In genomic region chr9:56927191-56928012, GRCm38 (mm10) we compare ENCODE assay signal across 8 mouse cellular contexts. TPM values are rescaled to one million over a fixed set of nuclear protein-coding genes. Genes with fewer than 3 reads are reported as not detected.
DNase-seq lines count a peak whose midpoint lies in the region; ATAC-seq lines count a peak whose summit lies in the region.

No protein-coding gene starts in this region.

- peak; percentile 27 to 42 for DNase-seq in spleen, postnatal 10 days (ENCODE audit: low spot score in 2 of 2)
- no peak for DNase-seq in spleen, postnatal 14 days (ENCODE audit: low spot score in 2 of 2)
- DNase-seq in forebrain, embryonic 10.5 days (ENCODE audit: extremely low spot score, low spot score): peak; percentile 63
- peak; percentile 52 for DNase-seq in heart, postnatal 4 days
- DNase-seq in midbrain, embryonic 11.5 days (ENCODE audit: low spot score, missing footprints): peak; percentile 97
- peak; percentile 21 to 42 for DNase-seq in thymus, adult 18-20 months

- H3K4me3 ChIP-seq in forebrain, embryonic 10.5 days: peak overlapping the region; percentile 76
- H3K4me3 ChIP-seq in limb, embryonic 12.5 days (replicated peaks): peak overlapping the region; percentile 59
- H3K4me3 ChIP-seq in midbrain, embryonic 11.5 days (ENCODE audit: low read depth, low read length): peak overlapping the region; percentile 52

- H3K27me3 ChIP-seq in forebrain, embryonic 10.5 days (ENCODE audit: poor library complexity, severe bottlenecking): peaks cover 8% of the 10 kb centered on the region
- no peaks in the 10 kb centered on the region for H3K27me3 ChIP-seq in limb, embryonic 12.5 days
- no peaks in the 10 kb centered on the region for H3K27me3 ChIP-seq in midbrain, embryonic 11.5 days (ENCODE audit: control insufficient read depth, insufficient read depth, low read length)

- peaks cover 56% of the 10 kb centered on the region for H3K4me1 ChIP-seq in forebrain, embryonic 10.5 days
- H3K4me1 ChIP-seq in limb, embryonic 12.5 days (replicated peaks): peaks cover 50% of the 10 kb centered on the region
- H3K4me1 ChIP-seq in midbrain, embryonic 11.5 days (ENCODE audit: control insufficient read depth, insufficient read depth, low read length): peaks cover 26% of the 10 kb centered on the region

- H3K27ac ChIP-seq in forebrain, embryonic 10.5 days: peak overlapping the region; percentile 95
- peak overlapping the region; percentile 98 for H3K27ac ChIP-seq in limb, embryonic 12.5 days
- H3K27ac ChIP-seq in midbrain, embryonic 11.5 days (ENCODE audit: low read depth, low read length): peak overlapping the region; percentile 74

- H3K36me3 ChIP-seq in forebrain, embryonic 10.5 days (replicated peaks): peaks cover 38% of the 10 kb centered on the region
- peaks cover 35% of the 10 kb centered on the region for H3K36me3 ChIP-seq in limb, embryonic 12.5 days
- no peaks in the 10 kb centered on the region for H3K36me3 ChIP-seq in midbrain, embryonic 11.5 days (ENCODE audit: control insufficient read depth, insufficient read depth, low read length)

- under 1% methylated on average over 35 of the region's 35 CpGs for WGBS in forebrain, embryonic 10.5 days
- WGBS in limb, embryonic 12.5 days: 1% methylated on average over 35 of the region's 35 CpGs
- under 1% methylated on average over 35 of the region's 35 CpGs for WGBS in midbrain, embryonic 11.5 days

- ATAC-seq in limb, embryonic 12.5 days (ENCODE audit: insufficient number of reproducible peaks, insufficient read depth, low FRiP score, low TSS enrichment, low read depth): peak; percentile 58
- peak; percentile 75 for ATAC-seq in midbrain, embryonic 11.5 days (ENCODE audit: low FRiP score)
- no peak for ATAC-seq in erythroid progenitor cell, adult 5-6 weeks (replicated peaks; ENCODE audit: low FRiP score, poor library complexity, severe bottlenecking)

- H3K9me3 ChIP-seq in forebrain, embryonic 10.5 days: no peaks in the 10 kb centered on the region
- no peaks in the 10 kb centered on the region for H3K9me3 ChIP-seq in limb, embryonic 12.5 days
- H3K9me3 ChIP-seq in midbrain, embryonic 11.5 days (ENCODE audit: control insufficient read depth, low read length): no peaks in the 10 kb centered on the region

- peak overlapping the region; percentile 83 for H3K4me2 ChIP-seq in limb, embryonic 12.5 days
- H3K4me2 ChIP-seq in midbrain, embryonic 11.5 days: peak overlapping the region; percentile 81

- peak overlapping the region; percentile 70 for H3K9ac ChIP-seq in limb, embryonic 12.5 days (replicated peaks)
- H3K9ac ChIP-seq in midbrain, embryonic 11.5 days (ENCODE audit: low read length): peak overlapping the region; percentile 73

RNA-seq across cellular contexts. Expression of gene Snx33, which starts 0.8 kb away (rescaled TPM):
- 8.6 and 9.9 TPM in 2 replicates for polyA plus RNA-seq in forebrain, embryonic 10.5 days (2016; fragmentation: Nextera tagmentation; extraction: Ambion mirVana)
- total RNA-seq in heart, postnatal 4 days (2021): 10 to 100 TPM; 11.7 to 13.9 TPM
- polyA plus RNA-seq in limb, embryonic 12.5 days (2016; fragmentation: Nextera tagmentation; extraction: Ambion mirVana): 12.2 and 14.1 TPM in 2 replicates
- polyA plus RNA-seq in midbrain, embryonic 11.5 days (2014; fragmentation: Nextera tagmentation; extraction: Ambion mirVana): 4.8 and 4.9 TPM in 2 replicates
- 0.36 and 2.9 TPM in 2 replicates for total RNA-seq in erythroid progenitor cell, adult 5-6 weeks (2015; ENCODE audit: low replicate concordance)
- total RNA-seq in erythroid progenitor cell, adult 5-6 weeks (2017; ENCODE audit: low replicate concordance): 0.61 and 0.90 TPM in 2 replicates

RNA-seq across cellular contexts. Expression of gene Imp3, which starts 9.9 kb away (rescaled TPM):
- polyA plus RNA-seq in forebrain, embryonic 10.5 days (2016; fragmentation: Nextera tagmentation; extraction: Ambion mirVana): 62.6 and 72.1 TPM in 2 replicates
- 10 to 100 TPM; 53.5 to 54.4 TPM for total RNA-seq in heart, postnatal 4 days (2021)
- 77.9 and 80.1 TPM in 2 replicates for polyA plus RNA-seq in limb, embryonic 12.5 days (2016; fragmentation: Nextera tagmentation; extraction: Ambion mirVana)
- 57.0 and 69.4 TPM in 2 replicates for polyA plus RNA-seq in midbrain, embryonic 11.5 days (2014; fragmentation: Nextera tagmentation; extraction: Ambion mirVana)
- total RNA-seq in erythroid progenitor cell, adult 5-6 weeks (2015; ENCODE audit: low replicate concordance): 38.2 and 46.5 TPM in 2 replicates
- 22.8 and 23.5 TPM in 2 replicates for total RNA-seq in erythroid progenitor cell, adult 5-6 weeks (2017; ENCODE audit: low replicate concordance)

RNA-seq across cellular contexts. Expression of gene Snupn, which starts 23.3 kb away (rescaled TPM):
- polyA plus RNA-seq in forebrain, embryonic 10.5 days (2016; fragmentation: Nextera tagmentation; extraction: Ambion mirVana): 28.9 and 29.3 TPM in 2 replicates
- total RNA-seq in heart, postnatal 4 days (2021): 1 to 10 TPM; 8.6 to 9.1 TPM
- 27.1 and 29.2 TPM in 2 replicates for polyA plus RNA-seq in limb, embryonic 12.5 days (2016; fragmentation: Nextera tagmentation; extraction: Ambion mirVana)
- 28.1 and 28.4 TPM in 2 replicates for polyA plus RNA-seq in midbrain, embryonic 11.5 days (2014; fragmentation: Nextera tagmentation; extraction: Ambion mirVana)
- total RNA-seq in erythroid progenitor cell, adult 5-6 weeks (2015; ENCODE audit: low replicate concordance): 1.8 and 8.8 TPM in 2 replicates
- 2.8 TPM in 1 of 2 replicates, not detected in the other for total RNA-seq in erythroid progenitor cell, adult 5-6 weeks (2017; ENCODE audit: low replicate concordance)

Comparison
In these comparisons a context has a peak if more than half of its experiments do, and no peak if none do; other contexts are left out.
1. DNase-seq: peak in spleen, postnatal 10 days (2 of 2), forebrain, embryonic 10.5 days (single experiment), heart, postnatal 4 days (single experiment), midbrain, embryonic 11.5 days (single experiment) and thymus, adult 18-20 months (2 of 2); none in spleen, postnatal 14 days (0 of 2).
2. Peak in every context shown above with its lines, with median percentiles within 50 percentile points of each other: H3K27ac ChIP-seq and H3K4me3 ChIP-seq.